Mouse (Mus musculus) right cerebral cortex, postnatal 36 days (tissue): ENCODE data around the gene Gstm5.
"Not testable (repeated sequence)": the region's sequence is repeated elsewhere in the genome, so short reads cannot be mapped to it uniquely, and the experiment has no call there.

Source experiments
- DNase-seq, 2 experiments: peaks; one replicate each; pipeline ENCODE4 v3.0.0; 2022; ENCODE audit warnings: low spot score in 2 of 2, mixed read lengths in 1 of 2

Gstm5 gene

GRCm38 (mm10) chr3:107895720-107896569 lies at the start of gene Gstm5:
TSS of gene Gstm5 (plus strand) at chr3:107895821.
- peak; percentile 86 to 87 for DNase-seq

DNA sequence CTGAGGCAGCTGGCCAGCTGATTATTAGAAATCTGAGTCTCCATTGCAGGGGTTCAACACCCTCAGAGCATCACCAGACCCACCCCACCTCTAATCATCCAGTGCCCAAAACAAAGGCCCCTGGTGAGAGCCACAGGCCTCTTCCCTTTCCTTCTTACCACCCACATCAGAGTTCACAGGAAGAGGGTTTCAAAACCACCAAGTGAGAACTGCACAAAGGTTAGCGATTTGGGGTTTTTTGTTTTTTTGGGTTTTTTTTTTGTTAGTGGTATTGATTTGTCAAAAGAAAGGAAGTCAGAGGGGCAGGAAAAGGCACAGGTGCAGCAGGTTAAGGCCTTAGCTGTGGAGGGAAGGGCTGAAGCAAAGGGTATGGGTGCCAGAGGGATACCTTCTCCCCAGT lies 49.4 kb upstream of the Gstm5 start:
- no peak for DNase-seq

- no peak for DNase-seq
These were observed 48.8 kb upstream of the Gstm5 start for GRCm38 (mm10) chr3:107846835-107847234.

GRCm38 (mm10) chr3:107848126-107848525 lies 47.5 kb upstream of the Gstm5 start:
- DNase-seq: no peak

GRCm38 (mm10) chr3:107849000-107849692 lies 46.5 kb upstream of the Gstm5 start:
- no peak for DNase-seq

DNA sequence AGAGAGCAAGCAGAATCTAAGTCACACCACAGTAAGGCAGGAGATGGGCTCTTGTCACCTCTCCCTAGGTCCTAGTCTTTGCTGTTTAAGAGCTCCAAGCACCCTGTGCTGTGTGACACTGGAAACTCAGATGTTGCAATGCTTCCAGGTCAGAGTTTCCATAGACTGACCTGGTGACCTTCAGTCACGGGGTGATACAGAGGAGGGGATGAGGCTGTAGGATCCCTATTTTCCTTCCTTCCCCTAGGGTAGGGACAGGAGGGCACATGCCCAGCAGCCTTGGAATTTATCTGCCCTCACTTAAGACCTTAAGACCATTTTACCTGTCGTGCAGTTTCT lies 46.0 kb upstream of the Gstm5 start:
- no peak for DNase-seq

DNA sequence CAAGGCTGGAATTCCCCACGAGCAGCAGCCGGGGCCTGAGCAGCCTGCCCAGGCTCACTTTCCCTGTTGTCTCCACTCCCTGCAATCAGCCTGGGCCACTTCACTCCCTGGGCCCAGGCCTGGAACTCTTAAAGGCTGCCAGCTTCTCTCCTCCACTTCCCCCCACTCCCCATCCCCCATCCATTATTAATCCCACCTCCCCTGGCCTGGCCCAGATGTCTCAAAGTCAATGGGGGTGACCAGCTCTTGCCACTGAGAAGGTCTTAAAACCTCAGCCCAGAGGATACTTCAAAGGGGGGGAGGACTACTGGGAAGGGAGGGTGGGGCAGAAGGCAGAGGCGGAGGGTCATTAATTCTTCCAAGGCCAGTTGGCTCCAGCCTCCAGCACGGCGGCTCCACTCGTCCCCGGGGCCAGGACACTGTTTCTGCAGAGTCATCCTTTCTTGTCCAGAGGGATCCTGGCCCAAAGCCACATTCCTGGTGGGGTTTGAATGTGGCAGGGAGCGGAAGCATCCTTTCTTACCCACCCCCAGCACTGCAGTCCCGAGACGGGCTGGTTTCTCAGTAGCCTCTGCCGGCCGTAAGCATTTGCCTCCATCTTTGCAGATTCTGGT lies 45.1 kb upstream of the Gstm5 start:
- no peak for DNase-seq

DNA sequence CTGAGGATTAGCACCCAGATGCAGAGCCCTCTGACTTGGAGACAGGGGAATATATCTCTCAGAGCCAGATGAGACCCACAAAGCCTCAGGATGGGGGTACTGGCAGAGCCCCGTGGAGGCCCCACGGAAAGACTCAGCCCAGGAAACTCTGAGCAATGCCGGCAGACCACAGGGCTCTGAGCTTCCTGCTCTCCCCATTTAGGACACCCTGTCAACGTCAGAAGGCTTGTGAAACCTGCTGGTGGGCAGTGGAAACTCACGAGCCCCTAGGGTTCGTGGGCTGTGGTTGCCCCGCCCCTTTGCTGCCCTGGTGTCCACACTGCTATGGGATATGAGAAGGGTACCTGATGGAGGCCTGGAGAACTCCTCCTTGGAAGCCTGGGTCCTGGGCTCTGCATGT lies 42.8 kb upstream of the Gstm5 start:
- DNase-seq: no peak

DNA sequence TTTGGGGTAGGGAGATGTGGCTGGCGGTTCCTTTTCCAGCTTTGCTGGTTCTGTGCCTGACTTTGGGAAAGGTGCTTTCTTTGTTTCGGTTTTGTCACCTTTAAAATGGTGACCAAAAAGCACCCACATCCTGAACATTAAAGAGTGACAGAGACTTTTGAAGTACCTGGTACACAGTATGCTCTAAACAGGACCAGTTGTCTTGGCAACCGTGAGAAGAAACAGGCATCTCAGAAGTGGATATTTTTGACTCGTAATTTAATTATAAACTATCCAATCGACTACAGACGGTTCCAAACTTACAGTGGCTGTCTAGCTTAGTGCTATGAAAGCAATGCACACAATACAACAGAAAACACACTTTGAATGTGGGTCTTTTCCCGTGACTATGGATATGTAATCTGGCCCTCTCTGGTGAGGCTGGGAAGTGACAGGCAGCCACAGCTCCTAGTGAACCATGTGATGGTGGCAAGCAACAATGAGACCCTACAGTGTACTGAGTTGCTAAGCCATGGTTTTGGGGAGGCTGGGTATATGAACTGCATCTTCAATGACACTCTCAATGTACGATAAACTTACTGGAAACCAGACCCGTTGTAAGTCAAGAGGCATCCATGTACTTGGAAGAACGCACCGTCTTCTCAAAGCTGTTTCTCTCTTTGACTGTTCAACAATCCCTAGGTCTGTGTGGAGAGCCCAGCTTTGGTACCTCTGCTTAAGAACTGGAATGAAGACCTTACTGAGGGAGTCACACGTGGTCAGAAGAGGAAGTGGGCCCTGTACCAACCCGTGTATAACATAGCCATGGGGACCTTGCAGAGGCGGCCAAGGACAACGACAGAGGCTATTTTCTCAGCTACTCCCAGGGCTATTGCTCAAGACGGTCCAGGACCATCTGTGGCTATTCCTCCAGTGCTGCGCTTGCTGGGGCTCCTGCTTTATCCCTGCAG lies 42.1 kb upstream of the Gstm5 start:
- no peak for DNase-seq

- no peak for DNase-seq
These were observed 40.3 kb upstream of the Gstm5 start for GRCm38 (mm10) chr3:107855368-107855767.

- DNase-seq: no peak
These were observed 38.0 kb upstream of the Gstm5 start for GRCm38 (mm10) chr3:107857646-107858045.

GRCm38 (mm10) chr3:107861483-107861882 lies 34.1 kb upstream of the Gstm5 start:
- DNase-seq: not testable (repeated sequence)

DNA sequence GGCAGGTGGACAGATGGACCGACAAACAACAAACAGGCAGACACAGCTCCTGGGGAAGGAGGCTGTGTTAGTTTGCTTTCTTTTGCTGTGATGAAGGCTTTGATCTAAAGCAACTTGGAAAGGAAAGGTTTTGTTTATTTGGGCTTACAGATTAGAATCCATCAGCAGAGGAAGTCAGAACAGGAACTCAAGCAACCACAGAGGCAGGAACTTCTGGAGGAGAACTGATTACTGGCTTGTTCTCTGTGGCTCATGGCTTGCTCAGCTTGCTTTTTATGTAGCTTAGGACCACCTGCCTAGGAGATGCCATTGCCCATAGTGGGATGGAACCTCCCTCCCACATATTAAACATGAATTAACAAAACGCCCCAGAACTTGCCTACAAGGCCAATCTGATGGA lies 33.1 kb upstream of the Gstm5 start:
- no peak for DNase-seq

- DNase-seq: no peak
These were observed 32.1 kb upstream of the Gstm5 start for GRCm38 (mm10) chr3:107863471-107863870.

- DNase-seq: peak; percentile 86 to 90
These were observed 31.6 kb upstream of the Gstm5 start for GRCm38 (mm10) chr3:107863898-107864603.

DNA sequence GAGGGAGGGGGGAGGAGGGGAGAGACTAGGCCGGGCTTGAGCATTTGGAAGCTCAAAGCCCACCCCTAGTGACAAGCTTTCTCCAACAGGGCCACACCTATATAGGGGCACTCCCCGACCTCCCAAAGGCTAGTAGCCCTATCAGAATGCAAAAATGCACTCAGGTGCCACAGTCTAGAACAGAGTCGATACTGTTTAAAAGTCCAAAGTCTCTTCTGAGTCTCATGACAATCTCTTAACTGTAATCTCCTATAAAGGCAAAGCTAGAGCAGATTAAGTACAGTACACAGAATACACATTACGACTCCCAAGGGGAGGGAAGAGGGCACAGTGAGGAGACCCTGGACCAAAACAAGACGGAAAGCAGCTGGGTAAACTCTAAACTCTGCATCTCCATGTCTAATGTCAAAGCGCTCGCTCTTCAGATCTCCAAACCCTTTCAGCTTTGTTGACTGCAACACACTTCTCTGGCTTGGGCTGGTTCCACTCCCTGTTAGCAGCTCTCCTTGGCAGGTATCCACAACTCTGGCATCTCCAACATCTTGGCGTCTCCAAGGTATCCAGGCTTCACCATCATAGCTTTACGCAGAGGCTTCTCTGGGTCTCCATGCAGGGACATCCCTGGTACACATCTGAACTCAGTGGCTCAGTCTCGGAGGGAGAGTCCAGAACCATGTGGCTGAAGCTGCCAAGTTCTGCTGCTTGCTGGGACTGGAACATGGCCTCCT lies 30.1 kb upstream of the Gstm5 start:
- no peak for DNase-seq

- peak; percentile 82 for DNase-seq
These were observed 28.5 kb upstream of the Gstm5 start for GRCm38 (mm10) chr3:107867086-107867485.

- no peak for DNase-seq
These were observed 27.2 kb upstream of the Gstm5 start for GRCm38 (mm10) chr3:107868452-107868851.

DNA sequence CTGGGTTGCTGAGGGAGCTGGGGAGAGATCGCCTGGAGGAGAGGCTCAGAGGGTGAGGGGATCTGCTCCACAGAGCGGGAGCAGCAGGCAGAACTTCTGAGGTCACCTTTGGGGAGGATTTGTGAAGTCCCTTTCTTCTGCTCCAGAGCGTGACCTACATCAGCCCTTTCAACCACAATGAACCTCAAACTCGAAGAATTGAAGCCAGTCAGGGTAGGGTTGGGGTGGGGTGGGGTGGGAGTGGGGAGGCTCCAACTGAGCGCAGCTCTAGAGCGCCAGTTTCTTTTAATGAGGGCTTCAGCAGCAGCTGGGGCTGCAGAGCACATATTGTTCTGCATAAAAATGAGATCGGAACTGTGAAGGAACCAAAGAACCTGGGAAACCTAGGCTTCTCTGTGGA lies 26.5 kb upstream of the Gstm5 start:
- peak in 1 of 2 experiments; percentile 54 for DNase-seq

DNA sequence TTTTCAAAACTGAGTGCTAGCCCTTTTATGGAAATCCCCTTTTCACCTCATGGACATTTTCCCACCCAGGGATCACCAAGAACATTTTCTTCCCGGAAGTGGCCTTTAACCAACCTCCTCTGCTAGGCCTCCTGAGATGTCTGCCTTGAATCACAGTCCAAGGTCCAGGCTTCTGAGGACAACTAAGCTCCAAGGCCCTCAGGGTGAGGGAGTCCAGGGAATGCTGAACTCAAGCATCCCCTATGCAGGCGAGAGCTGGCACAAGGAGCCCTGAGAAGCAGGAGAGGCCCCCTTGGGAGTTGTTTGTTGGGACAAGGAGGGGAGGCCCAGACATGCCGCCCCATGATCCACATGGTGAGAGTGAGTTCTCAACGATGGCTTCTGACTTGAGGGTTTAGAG lies 25.7 kb upstream of the Gstm5 start:
- DNase-seq: no peak
